Mouse (Mus musculus) forelimb bud, embryonic 11.5 days (tissue): ENCODE data around the gene Pon1.
A peak's percentile ranks its signal among the peaks of the same experiment; 100 is the strongest.

Experiments used
- DNase-seq: peaks from one replicate; pipeline ENCODE4 v3.0.0-alpha.2; 2012; ENCODE audit warnings: low read depth, low spot score

The Pon1 gene

GRCm38 (mm10) chr6:5177967-5178891, 15.5 kb downstream of the Pon1 start:
- peak; percentile 41 for DNase-seq

- no peak for DNase-seq
Measured at GRCm38 (mm10) chr6:5174179-5174812, 19.4 kb downstream of the Pon1 start.

- DNase-seq = no peak
Measured at GRCm38 (mm10) chr6:5172571-5172970, 21.2 kb downstream of the Pon1 start.

GRCm38 (mm10) chr6:5171418-5171817, 22.3 kb downstream of the Pon1 start:
- no peak for DNase-seq

- no peak for DNase-seq
Measured at GRCm38 (mm10) chr6:5168158-5168557, 25.6 kb downstream of the Pon1 start.

GRCm38 (mm10) chr6:5167051-5167677, 26.6 kb downstream of the Pon1 start:
- no peak for DNase-seq

- no peak for DNase-seq
Measured at GRCm38 (mm10) chr6:5164855-5165254, 28.9 kb downstream of the Pon1 start.

GRCm38 (mm10) chr6:5163507-5164144, 30.1 kb downstream of the Pon1 start:
- no peak for DNase-seq

- no peak for DNase-seq
Measured at GRCm38 (mm10) chr6:5162052-5162451, 31.7 kb downstream of the Pon1 start.

- DNase-seq = no peak
Measured at GRCm38 (mm10) chr6:5159385-5159791, 34.4 kb downstream of the Pon1 start.

GRCm38 (mm10) chr6:5156541-5157425, 37.0 kb downstream of the Pon1 start:
- no peak for DNase-seq

GRCm38 (mm10) chr6:5155313-5155927, 38.3 kb downstream of the Pon1 start:
- DNase-seq = no peak

GRCm38 (mm10) chr6:5154786-5155185, 39.0 kb downstream of the Pon1 start:
- no peak for DNase-seq

- no peak for DNase-seq
Measured at GRCm38 (mm10) chr6:5152185-5152584, 41.6 kb downstream of the Pon1 start.

- DNase-seq = no peak
Measured at GRCm38 (mm10) chr6:5151171-5151570, 42.6 kb downstream of the Pon1 start.

- DNase-seq = no peak
Measured at GRCm38 (mm10) chr6:5149941-5150340, 43.8 kb downstream of the Pon1 start.

- DNase-seq = no peak
Measured at GRCm38 (mm10) chr6:5147488-5148142, 46.1 kb downstream of the Pon1 start.

- no peak for DNase-seq
Measured at GRCm38 (mm10) chr6:5139666-5140065, 54.1 kb downstream of the Pon1 start.

- DNase-seq = no peak
Measured at GRCm38 (mm10) chr6:5138875-5139631, 54.7 kb downstream of the Pon1 start.
